Mouse (Mus musculus): Measurements from ENCODE around the gene Apba3.
"Not testable (repeated sequence)": the region's sequence is repeated elsewhere in the genome, so short reads cannot be mapped to it uniquely, and the experiment has no call there.

Apba3 gene

DNA sequence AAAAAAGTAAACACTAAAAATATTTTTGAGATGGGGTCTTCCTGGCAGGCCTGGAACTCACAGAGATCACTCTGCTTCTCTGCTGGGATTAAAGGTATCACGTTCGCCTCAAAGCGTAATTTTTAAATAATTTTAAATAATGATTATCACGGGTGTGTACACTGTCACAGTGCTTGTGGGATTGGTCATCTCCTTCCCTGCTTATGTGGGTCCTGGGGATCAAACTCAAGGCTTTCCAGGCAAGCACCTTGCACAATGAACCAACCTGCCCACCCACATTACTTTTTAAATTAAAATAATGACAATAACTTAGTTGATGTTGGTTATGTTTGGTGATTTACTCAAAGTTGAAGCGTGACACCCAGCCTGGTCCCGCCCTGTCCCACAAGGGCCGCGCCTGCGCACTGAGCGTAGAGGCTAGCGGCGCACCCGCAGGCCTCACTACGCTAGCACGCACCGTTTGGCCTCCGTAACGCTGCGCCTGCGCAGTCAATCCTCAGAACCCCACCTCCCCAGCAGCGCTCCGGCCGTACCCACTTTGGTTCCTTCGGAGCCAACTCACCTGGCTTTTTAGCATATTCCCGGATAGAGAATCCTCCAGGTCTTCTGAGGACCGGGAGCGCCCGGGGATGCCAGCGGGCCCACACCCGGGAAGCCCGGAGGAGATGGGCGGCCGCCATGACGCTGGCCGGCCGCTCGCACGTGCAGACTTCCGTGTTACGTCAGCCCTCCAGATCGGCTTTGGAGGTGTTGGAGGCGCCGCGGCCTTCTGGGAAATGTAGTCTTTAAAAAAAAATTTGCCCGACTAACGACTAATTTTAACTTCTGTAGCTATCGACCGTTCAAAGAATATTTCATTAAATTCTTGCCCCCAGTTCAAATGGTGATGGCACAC, at the start of gene Apba3, which contains the start of gene Mrpl54:
TSS of gene Apba3 (plus strand) at position 750 of the 895 bp plus-strand sequence.
TSS of gene Mrpl54 (minus strand) at position 724 of the 895 bp plus-strand sequence.
- DNase-seq, result peak; percentile 97

DNA sequence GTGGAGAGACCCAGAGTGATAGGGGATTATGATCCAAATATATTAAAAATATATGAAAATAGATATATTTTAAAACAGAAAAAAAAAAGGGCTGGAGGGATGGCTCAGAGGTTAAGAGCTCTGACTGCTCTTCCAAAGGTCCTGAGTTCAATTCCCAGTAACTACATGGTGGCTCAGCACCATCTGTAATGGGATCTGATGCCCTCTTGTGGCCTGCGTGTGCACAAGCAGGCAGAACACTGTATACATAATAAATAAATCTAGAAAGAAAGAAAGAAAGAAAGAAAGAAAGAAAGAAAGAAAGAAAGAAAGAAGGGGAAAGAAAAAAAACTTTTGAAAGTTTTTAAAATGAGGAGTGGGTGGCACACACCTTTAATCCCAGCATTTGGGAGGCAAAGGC, 49.5 kb upstream of the Apba3 start:
- DNase-seq, result not testable (repeated sequence)

DNA sequence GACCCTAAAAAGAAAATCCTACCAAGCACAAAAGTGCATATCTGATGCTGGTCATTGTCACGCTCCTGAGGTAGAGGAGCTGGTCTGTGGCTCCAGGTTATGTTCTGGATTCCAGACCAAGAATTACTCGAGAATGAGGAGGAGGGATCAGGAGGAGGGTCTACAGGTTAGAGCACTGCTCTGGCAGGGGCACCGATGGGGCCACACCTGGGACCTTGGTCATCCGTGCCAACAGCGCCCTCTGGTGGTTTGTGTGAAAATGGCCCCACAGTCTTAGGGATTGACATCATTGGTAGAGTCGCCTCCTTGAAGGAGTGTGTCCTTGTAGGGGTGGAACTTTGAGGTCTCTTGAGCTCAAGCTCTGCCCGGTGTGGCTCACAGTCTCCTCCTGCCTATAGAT, 48.8 kb upstream of the Apba3 start:
- DNase-seq, result peak; percentile 73

DNA sequence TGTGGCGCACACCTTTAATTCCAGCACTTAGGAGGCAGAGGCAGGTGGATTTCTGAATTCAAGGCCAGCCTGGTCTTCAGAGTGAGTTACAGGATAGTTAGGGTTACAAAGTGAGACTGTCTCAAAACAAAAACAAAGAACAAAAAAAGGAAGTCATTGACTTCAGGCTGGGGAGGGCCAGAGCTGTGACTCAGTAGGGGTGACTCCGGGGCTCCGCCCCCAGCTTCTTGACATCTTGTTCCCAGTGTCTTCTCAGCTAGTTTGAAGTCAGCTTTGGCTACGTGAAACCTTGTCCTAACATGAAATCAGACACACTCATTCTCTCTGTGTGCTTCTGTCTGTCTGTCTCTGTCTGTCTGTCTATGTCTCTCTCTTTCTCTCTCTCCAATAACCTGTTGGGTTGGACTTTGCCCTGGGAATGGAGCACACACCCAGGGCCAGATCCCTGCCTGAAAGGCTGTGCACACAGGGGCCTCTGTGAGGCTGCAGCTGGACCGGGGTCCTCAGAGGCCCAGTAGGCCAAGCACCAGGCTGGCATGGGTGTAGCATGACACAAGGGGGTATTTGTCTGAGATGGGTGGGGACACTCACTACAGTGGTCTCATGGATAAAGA, 45.3 kb upstream of the Apba3 start:
- DNase-seq, result no peak

DNA sequence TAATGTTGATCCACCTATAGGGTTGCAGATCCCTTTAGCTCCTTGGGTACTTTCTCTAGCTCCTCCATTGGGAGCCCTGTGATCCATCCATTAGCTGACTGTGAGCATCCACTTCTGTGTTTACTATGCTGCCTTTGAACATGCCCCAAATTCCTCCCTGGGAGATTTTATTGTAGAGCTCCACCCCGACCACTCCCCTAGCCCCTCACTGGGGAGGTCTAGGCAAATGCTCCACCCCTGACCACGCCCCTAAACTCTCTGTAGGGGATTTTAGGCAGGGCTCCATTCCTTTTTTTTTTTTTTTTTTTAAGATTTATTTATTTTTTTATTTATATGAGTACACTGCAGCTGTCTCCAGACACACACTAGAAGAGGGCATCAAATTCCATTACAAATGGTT, 43.0 kb upstream of the Apba3 start:
- DNase-seq, result not testable (repeated sequence)

DNA sequence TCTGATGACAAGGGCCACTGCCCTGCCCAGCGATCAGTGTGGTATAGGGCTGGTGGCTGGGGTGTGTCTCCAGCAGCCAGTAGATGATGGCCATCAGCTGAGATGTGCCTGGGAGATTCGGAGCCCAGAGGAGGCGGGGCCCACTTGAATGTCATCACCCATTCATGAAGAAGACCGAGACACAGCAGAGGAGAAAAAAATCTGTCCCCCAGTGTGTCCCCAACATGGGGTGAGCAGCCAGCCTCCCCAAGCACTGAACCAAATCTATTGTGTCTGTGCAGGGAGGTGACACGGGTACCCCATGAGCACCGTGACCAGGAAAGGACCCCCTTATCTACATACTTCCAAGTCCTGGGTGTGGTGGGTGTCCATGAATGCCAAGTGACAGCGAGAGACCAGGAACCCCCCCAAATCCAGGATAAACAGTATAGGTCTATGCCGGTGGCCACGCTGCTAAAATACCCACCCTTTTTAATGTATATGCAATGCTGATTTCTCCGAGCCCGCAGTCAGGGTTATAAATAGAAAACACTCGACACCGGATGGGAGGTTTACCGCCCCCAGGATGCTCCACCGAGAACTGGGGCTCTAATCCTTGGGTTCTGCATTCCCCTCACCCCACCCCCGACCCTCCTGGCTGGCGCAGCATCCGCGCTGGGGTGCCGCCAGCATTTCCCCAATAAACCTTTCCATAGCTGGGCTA, 36.9 kb upstream of the Apba3 start:
- DNase-seq, result peak; percentile 54

DNA sequence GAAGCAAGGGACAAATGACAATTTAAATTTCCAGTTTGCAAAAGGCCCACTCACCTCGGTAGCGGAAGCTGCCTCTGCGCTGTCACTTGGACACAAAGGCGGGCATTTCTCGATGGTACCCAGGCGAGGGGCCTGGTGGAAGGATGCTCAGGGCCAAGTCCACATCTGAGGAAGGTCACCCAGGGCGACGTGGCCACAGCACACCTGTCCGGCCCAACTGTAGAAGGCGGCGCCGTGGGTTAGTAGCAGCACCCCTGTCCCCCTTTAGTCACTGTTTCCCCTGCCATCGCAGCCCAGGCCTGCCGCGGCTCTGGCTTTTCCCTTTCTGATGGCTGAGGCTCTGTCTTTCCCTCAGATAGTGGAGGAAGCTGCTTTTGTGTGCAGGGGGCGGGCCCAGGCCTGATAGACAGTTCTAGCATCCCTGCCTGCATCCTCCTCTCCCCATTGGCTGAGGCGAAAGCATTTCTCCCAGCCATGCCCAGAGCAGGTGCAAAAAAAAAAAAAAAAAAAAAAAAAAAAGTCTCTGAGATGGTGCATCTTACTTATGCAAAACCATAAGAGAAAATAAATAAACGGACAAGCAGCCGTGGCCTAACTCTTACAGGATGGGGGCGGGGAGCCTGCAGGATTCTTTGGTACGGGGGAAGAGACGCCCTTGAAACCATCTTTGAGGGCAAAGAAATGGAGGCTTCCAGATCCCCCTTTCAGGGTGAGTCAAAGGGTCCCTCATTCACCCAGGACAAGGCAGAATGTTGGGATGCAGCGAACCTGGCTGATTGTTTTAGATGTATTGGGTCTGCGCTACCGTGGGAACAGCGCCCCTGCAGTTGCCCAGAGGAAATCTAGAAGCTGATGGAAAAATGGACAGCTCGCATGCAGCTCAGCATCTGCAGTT, 36.1 kb upstream of the Apba3 start, which contains the start of gene Atcay:
TSS of gene Atcay (minus strand) at position 396 of the 895 bp plus-strand sequence.
- DNase-seq, result peak; percentile 81

DNA sequence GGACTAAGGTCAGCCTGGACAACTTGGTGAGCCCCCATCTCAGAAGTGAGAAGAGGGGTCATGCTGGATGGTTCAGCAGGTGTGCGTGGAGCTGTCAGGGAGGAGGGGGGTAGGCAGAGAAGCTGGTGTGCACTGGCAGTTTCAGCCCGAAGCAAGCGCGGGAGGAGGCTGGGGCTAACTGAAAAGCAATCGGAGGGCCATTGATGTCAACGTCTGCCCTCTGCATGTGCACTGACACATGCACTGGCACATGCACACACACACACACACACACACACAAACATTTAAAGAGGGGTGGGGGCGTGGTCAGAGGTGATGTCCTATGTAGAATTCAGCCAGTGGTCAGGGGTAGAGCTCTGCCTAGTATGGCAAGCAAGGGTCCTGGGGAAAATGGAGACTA, 35.3 kb upstream of the Apba3 start:
- no peak for DNase-seq

DNA sequence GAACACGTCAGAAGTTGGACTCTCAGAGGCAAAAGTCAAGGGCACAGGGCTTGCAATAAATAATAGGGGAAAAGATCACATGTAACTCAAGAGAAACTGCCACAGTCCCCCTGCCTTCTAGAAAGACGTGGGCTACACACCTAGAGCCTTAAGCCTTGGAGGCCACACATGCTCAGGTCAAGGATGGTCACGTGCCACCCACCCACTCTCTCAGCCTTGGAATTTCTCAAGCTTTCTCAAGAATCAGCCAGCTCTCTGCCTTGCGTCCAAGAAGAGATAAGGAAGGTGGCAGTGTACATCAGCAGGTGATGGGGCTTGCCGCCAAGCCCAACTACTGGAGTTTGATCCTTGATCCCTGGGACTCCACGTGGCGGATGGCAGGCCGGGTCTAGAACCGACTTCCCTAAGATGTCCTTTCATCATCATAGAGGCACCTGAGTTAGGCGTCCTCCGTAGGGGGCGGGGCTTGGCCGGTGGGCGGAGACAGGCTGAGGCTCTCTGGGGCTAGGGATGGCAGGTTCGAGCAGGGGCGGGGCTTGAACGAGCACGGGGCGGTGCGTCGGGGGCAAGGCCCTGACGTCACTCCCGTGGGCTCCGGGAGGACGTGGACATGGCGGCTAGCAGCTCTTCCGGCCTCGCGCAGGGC, 34.1 kb upstream of the Apba3 start, which contains the start of gene Zfr2:
TSS of gene Zfr2 (plus strand) at position 576 of the 646 bp plus-strand sequence.
- DNase-seq, result peak; percentile 95

DNA sequence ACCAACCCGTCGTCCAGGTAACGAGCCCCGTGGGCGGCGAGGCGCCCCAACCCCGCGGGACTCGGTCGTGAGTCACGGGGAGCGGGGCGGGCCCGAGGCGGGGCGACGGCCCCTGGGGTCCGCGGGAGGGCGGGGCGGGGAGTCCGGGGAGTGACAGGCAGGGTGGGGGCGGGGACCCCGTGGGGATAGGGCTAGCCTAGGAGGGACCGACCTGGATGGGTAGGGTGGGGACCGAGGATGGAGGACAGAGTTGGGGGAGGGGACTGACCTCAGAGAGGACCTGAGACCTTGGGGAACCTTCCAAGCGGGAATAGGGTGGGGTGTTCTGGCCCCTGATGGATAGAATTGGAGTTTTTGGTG, 33.6 kb upstream of the Apba3 start:
- DNase-seq, result no peak

DNA sequence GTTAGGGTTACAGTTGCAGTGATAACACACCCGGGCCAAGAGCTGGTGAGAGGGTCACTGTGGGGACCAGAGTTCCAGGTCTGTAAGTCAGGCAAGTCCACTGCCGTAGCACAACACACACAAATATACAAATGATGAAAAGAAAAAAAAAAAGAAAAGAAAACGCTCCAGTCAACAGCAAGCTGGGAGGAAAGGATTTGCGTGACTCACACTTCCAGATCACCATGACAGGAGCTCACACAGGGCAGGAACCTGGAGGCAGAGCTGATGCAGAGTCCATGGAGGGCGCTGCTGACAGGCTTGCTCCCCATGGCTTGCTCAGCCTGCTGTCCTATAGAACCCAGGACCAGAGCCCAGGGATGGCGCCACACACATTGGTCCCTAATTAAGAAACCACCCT, 32.6 kb upstream of the Apba3 start:
- no peak for DNase-seq

DNA sequence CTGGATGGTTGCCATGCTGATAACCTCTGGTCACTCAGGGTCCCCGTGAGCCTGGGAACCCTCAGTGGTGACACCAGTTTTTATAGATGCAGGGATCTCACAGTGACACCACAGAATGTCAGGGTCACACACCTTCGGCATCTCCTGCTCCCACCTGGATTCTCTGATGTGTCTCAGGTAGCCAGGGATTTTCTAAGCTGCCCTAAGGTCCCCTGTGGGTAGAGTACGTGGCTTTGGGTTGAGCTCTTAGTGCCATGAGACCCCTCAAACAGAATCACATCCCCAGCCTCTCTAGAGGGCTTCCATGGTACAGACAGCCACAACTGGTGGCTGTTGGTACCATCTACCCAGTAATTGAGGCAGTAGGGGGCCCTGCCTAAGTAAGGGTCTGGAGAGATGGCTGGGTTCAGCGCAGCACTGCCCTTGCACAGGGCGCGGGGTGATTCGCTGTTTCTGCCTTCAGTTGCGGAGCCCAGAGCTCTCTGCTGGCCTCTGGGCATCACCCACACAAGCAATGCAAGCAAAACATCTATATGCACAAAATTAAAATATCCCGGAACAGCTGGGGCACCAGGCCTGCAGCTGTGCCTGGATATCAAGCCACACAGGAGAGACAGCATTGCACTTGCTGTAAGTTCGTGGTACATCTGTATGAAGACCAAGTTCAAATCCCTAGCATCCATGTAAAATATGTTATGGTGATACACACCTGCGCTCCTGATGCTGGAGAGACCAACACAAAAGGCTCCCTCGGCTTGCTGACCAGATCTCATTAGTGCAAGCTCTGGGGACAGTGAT, 30.1 kb upstream of the Apba3 start:
- DNase-seq, result no peak

DNA sequence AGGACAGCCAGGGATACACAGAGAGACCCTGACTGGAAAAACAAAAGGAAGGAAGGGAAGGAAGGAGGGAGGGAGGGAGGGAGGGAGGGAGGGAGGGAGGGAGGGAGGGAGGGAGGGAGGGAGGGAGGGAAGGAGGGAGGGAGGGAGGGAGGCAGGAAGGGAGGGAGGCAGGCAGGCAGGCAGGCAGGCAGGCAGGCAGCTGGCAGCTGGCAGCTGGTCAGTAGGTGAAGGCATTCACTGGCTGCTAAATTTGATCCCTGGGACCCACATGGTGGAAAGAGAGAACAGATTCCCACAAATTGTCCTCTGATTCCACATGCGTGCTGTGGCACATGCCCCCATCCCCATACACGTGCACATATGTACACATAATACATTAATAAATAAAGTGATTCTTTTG, 28.1 kb upstream of the Apba3 start:
- DNase-seq, result no peak

DNA sequence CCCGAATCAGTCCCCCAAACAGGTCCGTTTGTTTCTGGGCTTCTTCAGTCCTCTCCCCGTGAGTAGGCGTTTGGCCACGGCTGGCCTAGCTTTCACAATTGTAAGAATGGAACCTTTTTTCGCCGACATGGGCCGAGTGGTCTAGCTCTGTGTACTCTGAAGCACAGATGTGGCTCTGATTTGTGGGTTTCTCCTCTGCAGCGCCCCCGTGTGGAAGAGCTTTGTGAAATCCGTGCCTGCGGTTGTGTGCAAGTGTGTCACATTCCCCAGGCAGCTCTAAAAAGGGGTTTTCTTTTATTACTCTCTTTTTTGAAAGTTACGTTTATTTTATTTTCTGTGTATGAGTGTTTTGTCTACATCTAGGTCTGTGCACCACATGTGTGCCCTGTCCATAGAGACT, 25.9 kb upstream of the Apba3 start:
- peak; percentile 75 for DNase-seq

DNA sequence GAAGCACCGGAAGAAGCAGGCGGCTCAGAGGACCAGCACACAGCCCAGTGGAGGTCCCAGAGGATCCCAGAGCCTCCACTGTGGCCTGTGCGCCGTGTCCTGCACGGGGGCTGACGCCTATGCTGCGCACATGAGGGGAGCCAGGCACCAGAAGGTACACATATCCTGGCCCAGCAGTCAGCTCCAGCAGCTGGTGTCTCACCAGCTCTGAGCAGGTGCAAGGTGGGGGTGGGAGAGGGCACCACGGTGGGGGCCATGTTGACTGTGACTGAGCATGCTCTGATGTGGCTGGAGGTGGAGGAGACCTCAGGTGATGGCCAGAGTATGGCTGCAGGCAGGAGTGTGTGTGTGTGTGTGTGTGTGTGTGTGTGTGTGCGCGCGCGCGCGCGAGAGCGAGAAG, 24.7 kb upstream of the Apba3 start:
- peak; percentile 8 for DNase-seq

DNA sequence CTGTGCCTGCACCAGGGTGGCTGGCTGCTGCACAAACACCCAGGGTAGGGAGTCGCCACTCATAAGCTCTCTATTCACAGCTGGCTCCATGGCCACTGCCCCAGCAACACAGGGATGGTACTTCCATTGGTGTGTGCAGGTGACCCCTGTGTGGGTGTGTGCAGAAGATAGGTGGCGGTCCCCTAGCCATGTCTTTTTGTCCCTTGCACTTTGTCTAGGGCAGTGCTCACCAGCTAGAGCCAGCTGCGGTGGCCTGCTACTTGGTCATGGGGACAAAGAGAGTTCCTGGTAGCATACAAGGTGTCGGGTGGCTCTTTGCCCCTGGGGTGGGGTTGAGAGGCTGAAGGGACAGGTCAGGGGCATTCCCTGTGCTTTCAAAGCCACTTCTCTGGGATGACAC, 22.6 kb upstream of the Apba3 start:
- DNase-seq, result peak; percentile 13

DNA sequence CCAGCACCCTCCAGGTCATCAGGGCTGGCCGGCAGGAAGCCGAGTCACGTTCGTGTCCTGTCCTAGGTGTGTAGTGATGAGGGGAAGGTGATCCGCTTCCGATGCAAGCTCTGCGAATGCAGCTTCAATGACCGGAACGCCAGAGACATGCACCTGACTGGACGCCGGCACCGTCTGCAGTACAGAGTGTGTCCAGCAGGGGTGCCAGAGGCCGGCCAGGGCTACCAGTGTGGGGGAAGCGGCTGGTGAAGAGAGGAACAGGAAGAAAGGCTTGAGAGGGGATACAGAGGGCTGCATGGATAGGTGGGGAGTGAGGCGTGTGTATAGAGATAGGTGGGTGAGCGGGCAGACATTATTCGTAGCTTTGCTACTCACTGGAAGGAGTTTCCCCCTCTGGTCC, 22.2 kb upstream of the Apba3 start:
- peak; percentile 83 for DNase-seq

DNA sequence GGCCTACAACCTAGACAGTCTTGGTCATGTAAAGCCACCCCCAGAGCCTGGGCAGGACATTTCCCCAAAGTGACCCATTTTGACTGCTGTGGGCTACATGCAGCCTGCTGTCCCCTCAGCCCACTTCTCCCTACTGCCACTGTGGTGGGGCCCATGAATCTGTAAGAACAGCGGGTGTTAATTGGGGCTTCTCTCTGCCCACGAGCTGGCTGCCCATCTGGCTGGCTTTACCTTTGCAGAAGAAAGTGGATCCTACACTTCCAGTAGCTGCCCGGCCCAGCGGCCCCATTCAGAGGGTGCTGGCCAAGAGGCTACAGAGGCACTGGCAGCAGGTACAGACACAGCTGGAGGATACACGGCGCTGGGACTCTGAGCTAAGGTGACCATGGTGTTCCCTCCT, 21.6 kb upstream of the Apba3 start:
- peak; percentile 20 for DNase-seq

DNA sequence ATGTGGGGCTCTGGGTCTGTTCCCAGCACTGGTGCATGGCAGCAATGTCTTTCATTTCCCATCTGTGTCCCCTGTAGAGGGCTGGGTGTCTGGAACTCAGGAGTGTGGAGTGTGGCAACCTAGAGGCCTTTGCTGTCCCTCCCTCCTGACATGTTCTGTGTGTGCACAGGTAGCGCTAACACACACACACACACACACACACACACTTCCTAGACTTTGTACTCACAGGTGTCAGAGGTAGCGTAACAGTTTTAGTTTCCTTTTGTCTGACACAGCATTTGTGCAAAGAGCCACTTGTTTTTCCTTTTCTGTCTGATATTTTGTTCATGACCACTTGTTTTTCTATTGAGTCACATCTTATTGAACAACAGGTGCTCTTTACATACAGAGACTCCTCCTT, 19.0 kb upstream of the Apba3 start:
- no peak for DNase-seq

DNA sequence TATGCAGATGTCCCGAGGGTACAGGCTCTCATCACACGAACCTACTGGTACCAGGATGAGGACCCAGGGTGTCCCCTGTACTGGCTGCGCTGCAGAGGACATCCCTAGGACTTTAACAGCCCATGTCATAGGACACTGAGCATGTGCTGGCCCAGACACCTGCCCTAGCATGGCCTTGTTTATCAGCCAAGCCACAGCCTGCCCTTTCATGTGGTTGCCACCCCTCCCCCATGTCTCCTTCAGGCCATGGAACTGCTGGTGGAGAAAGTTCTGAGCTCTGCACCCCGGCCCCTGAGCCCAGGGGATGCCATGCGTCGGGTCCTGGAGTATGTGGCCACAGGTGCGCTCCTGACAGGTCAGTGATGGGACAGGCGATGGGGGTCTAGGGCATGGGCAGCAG, 17.3 kb upstream of the Apba3 start:
- DNase-seq, result peak; percentile 5
